Mouse (Mus musculus) cerebellum, adult 11 months (tissue): ENCODE results near the gene Cinp.

Source experiments
- DNase-seq: peaks from one replicate; pipeline ENCODE4 v3.0.0; 2022

The Cinp gene

GRCm38 (mm10) chr12:110857196-110857595, 31.7 kb downstream of the Cinp start:
- DNase-seq: no peak

- no peak for DNase-seq
Observed at GRCm38 (mm10) chr12:110854786-110855737, 33.9 kb downstream of the Cinp start.

- no peak for DNase-seq
Observed at GRCm38 (mm10) chr12:110851923-110852322, 37.0 kb downstream of the Cinp start.

GRCm38 (mm10) chr12:110851414-110851813, 37.5 kb downstream of the Cinp start:
- no peak for DNase-seq

- DNase-seq: no peak
Observed at GRCm38 (mm10) chr12:110850929-110851256, 38.1 kb downstream of the Cinp start.

GRCm38 (mm10) chr12:110850010-110850928, 38.7 kb downstream of the Cinp start, which contains the start of gene Zfp839:
Gene Zfp839 (plus strand): TSS chr12:110850253.
- DNase-seq: peak; percentile 86

GRCm38 (mm10) chr12:110846191-110846765, 42.7 kb downstream of the Cinp start:
- no peak for DNase-seq

GRCm38 (mm10) chr12:110845131-110845880, 43.6 kb downstream of the Cinp start:
- DNase-seq: peak; percentile 87

GRCm38 (mm10) chr12:110844227-110845130, 44.5 kb downstream of the Cinp start:
- DNase-seq: no peak

- DNase-seq: peak; percentile 81
Observed at GRCm38 (mm10) chr12:110843194-110844048, 45.5 kb downstream of the Cinp start.

- no peak for DNase-seq
Observed at GRCm38 (mm10) chr12:110841731-110842493, 47.0 kb downstream of the Cinp start.

GRCm38 (mm10) chr12:110840348-110841198, 48.4 kb downstream of the Cinp start, which contains the start of gene Mok:
Gene Mok (minus strand): TSS chr12:110840939.
- peak; percentile 96 for DNase-seq

- DNase-seq: no peak
Observed at GRCm38 (mm10) chr12:110837850-110838249, 51.1 kb downstream of the Cinp start.

- no peak for DNase-seq
Observed at GRCm38 (mm10) chr12:110837192-110837841, 51.6 kb downstream of the Cinp start.

GRCm38 (mm10) chr12:110836729-110837128, 52.2 kb downstream of the Cinp start:
- no peak for DNase-seq

GRCm38 (mm10) chr12:110835182-110835581, 53.8 kb downstream of the Cinp start:
- no peak for DNase-seq

GRCm38 (mm10) chr12:110830293-110831024, 58.5 kb downstream of the Cinp start:
- no peak for DNase-seq
